Mouse (Mus musculus): Measurements from ENCODE around the gene Ahnak2.

Gene Ahnak2

DNA sequence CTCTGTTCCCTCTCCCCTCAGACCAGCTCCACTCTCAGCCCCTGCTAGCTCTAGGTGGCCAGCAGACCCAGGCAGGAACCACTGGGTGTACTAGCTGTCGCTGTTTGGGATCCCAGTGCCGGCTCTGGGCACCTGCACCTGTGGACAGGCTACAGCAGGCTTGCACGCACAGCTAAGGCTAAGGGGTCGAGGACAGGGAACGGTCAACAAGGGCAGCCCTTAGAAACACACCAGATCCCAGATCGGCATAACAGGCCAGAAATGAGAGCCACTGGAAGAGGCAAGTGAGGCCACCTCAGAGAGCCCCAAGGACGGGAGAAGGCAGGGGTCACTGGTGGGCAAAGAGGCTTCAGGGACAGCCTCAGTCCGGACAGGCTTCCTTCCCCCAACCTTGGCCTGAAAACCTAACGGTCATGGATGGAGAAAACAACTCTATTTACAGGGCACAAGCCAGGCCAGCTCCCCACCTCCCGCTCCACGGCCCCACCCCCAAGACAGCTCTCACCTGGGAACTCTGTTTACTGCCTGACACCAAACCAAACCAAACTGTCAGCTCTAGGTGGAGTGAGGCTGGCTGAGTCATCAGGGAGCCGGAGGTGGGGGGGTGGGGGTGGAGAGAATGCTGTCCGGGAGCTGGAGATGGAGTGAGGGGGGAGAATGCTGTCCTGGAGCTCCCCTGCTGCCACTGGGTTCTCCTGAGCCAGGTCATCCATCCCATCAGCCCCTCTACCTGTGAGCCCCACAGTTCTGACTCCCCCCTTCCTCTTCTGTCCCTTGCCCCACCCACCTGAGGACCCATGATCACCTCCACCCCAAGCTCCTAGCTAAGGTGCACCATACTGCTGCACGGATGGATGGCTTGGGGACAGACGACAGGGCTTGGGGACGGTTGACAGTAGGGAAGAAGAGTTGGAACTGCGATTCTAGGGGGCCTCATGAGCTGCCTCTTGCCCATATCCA is 5.6 kb downstream of the Ahnak2 start:
- no peak for DNase-seq (ENCODE audit: low spot score)

GRCm38 (mm10) chr12:112795466-112796104 is 6.9 kb downstream of the Ahnak2 start:
- DNase-seq (ENCODE audit: low spot score), result peak; percentile 38

DNA sequence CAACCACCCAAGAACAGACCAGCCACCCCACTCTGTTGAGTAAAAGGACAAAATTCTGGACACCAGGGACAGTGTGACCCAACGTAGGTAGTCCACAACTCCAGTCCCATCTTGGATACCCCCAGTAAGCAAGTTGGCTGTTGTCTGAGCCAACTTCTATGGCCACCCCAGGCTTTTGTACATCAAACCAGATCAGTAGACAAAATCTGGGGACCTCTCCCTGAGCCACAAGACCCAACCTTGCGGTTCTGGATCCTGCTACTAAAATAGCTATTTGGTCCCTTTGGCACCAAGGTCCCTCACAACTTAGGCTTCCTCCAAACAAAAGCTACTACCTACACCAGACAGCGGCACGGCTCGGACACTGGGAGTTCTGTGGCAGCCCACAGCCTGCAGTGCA is 7.5 kb downstream of the Ahnak2 start:
- DNase-seq (ENCODE audit: low spot score), result no peak

DNA sequence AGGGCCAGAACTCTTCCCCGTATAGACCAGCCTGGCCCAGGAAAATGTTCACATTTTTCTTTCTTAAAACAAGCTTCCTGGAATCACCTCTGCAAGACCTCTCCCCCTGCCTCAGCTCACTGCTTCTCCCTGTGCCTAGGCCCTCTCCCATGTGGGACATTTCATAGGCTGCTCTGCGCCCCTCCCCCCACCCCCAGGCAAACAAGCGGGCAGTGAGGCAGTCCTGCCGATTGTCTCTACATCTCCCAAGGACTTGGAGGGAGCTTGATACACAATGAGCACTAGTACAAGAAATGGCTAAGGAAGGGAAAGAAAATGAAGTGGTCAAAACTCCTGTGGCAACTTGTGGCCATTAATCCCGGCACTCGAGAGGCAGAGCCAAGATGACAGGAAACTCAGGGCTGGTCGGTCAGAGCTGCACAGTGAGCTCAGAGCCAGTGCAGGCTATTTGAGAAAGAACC is 8.1 kb downstream of the Ahnak2 start:
- no peak for DNase-seq (ENCODE audit: low spot score)

DNA sequence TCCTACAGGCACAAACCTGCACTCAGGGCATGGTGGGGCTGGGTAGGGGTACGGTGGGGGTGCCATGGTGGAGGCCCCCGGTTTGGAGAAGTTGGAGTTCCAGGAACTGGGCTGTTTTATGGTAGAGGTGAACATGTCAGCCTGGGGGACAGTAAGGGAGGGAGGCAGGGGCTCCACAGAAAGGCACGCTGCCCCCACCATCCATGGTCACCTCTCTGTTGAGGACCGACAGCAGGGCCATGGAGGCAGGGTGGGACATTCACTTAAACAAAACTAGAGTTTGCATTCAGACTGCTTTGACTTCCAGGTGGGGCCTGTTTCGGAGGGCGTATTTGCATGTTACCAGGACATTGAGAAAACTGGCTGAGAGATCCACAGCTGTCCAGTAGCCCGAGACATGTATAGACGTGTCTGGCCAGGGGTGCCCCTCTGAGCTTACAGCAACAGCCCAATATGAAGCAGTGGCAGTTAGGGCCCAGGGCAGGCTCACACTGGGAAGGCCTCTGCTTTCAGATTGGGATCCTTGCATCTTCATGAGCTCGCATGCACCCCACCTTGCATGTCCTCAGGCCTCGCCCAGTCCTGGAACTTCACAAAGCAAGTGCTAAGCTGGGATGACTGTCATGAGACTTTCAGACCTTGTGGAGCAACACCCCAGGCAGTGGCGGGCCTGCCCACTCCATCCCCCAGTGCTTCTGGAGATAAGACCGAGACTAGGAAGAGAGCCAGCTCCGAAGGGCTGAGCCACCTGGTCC is 8.7 kb downstream of the Ahnak2 start:
- DNase-seq (ENCODE audit: low spot score), result peak; percentile 76

DNA sequence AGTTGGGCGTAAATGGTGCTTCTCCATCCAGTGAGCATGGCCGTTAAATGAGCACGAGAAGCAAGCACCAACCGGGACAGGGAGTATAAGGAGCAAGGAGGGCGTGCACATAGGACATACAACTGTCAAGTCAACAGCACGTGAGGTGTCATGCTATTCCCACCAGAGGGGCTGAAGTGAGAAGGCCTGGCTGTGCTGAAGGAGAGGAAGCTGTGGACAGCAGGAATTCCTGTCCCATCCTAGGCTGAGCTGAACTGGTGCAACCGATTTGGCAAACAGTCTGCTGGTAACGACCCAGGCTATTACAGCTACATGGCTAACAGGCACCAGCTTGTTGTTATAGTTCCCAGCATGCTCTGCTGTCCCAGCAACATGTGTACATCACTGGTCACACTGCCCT is 11.4 kb downstream of the Ahnak2 start:
- no peak for DNase-seq (ENCODE audit: low spot score)

DNA sequence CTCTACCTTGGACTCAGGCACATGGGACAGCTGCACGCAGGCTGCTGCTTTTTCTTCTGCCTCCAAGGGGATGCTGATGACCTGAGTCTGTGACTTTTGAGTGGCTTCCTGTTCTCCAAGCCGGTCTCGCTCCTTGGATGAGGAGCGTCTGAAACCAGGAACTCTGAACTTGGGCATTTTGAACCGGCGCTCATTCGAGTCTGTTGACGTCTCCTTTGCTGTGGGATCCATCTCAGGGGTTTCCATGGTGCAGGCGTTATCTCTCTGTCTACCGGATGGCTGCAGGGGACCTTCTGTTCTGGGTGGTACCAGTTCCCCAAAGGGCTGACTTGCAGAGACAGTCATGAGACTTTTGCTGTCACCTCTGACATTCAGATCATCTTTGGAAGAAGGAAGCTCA is 28.0 kb downstream of the Ahnak2 start:
- no peak for DNase-seq (ENCODE audit: low spot score)

- no peak for DNase-seq (ENCODE audit: low spot score)
Observed at GRCm38 (mm10) chr12:112774026-112774425, 28.4 kb downstream of the Ahnak2 start.

GRCm38 (mm10) chr12:112773366-112773765 is 29.1 kb downstream of the Ahnak2 start:
- no peak for DNase-seq (ENCODE audit: low spot score)

- no peak for DNase-seq (ENCODE audit: low spot score)
Observed at GRCm38 (mm10) chr12:112772306-112772705, 30.2 kb downstream of the Ahnak2 start.

DNA sequence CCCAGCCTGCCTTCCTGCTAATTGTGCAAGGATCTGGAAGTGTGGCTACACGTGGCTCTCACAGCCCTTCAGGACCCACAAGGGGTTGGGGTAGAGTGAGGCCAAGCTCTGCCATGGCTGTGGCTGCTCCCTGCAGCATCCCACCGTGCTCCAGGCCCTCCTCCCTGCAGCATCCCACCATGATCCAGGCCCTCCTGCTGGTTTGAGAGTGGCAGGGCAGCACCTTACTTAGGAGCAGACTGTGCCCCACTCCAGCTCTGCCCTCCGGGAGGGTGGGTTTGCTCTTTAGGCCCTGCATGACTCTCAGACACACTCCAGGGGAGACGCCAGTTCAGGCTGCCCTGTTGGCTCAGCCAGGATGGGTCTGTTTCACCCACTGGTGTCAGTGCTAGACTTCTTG is 32.1 kb downstream of the Ahnak2 start:
- DNase-seq (ENCODE audit: low spot score), result no peak

DNA sequence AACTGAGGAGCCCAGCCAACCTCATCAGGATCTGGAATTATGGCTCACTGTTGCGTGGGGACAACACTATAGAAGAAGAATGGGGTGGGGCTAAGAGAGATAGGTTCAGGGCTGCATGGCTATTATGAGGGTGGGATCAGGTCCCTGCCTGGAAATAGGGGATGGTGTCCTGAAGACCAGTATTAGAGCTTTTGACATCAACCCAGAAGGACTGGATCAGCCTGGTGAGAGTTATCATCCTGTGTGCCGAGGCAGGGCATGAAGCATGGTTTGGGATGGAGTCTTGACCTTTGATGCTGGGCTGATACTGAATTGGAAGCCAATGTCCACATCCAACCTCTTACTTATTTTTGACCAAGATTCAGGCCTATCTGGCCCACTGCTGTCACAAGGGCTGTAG is 32.7 kb downstream of the Ahnak2 start:
- DNase-seq (ENCODE audit: low spot score), result no peak

DNA sequence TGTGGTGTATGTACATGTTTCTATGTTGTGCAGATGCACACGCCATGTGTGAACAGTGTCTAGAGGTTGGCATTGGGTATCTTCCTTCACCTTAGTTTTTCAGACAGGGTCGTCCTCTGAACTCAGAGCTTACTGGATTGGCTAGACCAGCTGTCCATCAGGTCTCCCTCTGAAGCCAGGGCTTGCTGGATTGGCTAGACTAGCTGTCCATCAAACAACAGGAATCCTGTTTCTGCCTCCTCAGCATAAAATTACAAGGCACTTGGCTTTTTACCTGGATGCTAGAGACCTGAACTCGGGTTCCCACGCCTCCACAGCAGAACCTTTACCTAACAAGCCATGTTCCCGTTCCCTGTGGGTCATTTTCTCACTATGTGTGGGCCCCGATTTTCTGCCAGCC is 33.4 kb downstream of the Ahnak2 start:
- no peak for DNase-seq (ENCODE audit: low spot score)

GRCm38 (mm10) chr12:112768166-112768565 is 34.3 kb downstream of the Ahnak2 start:
- no peak for DNase-seq (ENCODE audit: low spot score)

GRCm38 (mm10) chr12:112767036-112767890 is 35.2 kb downstream of the Ahnak2 start:
- DNase-seq (ENCODE audit: low spot score), result no peak

DNA sequence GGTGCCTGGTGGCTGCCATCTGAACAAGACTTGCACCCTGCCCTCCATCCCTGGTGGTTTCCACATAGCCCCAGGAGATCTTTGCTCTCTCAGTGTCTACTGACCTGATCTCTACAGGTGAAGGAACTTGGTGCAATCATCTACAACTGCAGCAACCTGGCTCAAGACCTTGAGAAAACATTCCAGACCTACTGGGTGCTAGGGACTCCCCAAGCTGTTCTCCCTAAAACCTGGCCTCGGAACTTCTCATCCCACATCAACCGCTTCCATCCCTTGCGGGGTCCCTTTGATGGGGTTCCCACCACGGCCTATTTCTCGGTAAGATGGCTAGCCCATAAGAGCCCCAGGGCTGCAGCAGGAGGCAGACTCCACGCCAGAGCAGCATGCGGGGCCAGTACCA is 35.9 kb downstream of the Ahnak2 start:
- DNase-seq (ENCODE audit: low spot score), result no peak

- no peak for DNase-seq (ENCODE audit: low spot score)
Observed at GRCm38 (mm10) chr12:112764991-112765390, 37.5 kb downstream of the Ahnak2 start.

DNA sequence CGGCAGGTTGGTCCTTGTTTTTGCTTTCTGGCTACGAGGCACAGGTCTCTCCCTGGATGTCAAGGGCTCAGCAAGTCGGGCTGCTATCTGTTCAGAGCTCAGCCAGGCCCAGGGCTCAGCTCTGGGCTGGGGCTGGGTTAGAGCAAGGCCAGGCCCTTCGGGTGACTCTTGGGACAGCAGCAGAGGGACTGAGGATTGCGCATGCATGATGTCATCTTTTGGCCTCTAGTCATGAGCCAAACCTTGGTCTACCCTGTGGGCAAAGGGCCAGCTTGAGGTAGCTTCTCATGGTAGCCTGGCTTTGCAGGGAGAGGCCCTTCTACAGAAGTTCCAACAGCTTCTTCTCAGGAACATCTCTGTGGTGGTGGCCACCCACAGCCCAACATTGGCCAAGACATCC is 38.3 kb downstream of the Ahnak2 start:
- no peak for DNase-seq (ENCODE audit: low spot score)

- DNase-seq (ENCODE audit: low spot score), result no peak
Observed at GRCm38 (mm10) chr12:112763176-112763575, 39.3 kb downstream of the Ahnak2 start.

DNA sequence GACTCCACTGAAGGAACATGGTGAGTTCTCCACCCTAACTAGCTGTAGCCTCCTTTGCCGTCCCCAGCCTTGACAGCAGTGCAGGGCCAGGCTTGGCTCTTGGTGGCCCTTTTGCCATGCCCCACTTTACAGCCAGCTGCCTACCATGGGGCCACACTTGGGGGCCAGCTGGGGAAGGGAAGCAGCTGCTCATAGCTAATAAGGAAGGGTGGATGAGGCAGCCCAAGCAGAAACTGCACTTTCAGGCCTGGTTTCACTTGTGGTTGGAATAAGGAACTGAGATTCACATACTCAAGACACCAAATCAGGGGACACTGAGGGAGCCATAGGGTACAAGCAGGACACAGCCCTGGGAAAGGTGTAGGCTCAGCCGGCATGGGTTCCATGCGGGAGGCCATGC is 40.4 kb downstream of the Ahnak2 start:
- no peak for DNase-seq (ENCODE audit: low spot score)

- DNase-seq (ENCODE audit: low spot score), result no peak
Observed at GRCm38 (mm10) chr12:112761411-112761810, 41.0 kb downstream of the Ahnak2 start.

Data from ovary, postnatal 36 days (tissue).